Mouse (Mus musculus) bone marrow, adult 2 months (tissue): ENCODE measurements around the gene Cdx2.

Experiments
- CTCF ChIP-seq: fragments of 200-500 bp; IDR thresholded peaks from 2 replicates; pipeline ENCODE4 v1.5.1; 2011; ENCODE audit warnings: low read length, control low read depth; ENCODE audit not compliant: control insufficient read depth, insufficient read depth
- POLR2A ChIP-seq: fragments of 200-500 bp; IDR thresholded peaks from 2 replicates; pipeline ENCODE4 v1.6.1; 2011; ENCODE audit warnings: low read depth, mild to moderate bottlenecking, control low read depth, low read length, borderline replicate concordance; ENCODE audit not compliant: control insufficient read depth

- no peak for TF ChIP-seq CTCF
- TF ChIP-seq POLR2A = no peak
These were observed 35.8 kb upstream of the Cdx2 start for GRCm38 (mm10) chr5:147342901-147343300.
